Mouse (Mus musculus) hindbrain, embryonic 15.5 days (tissue): ENCODE data around the gene Plaur. TPM values are rescaled to one million over a fixed set of nuclear protein-coding genes. Genes with fewer than 3 reads are reported as not detected.

Experiments
- ATAC-seq: fragments of 200-750 bp; cut with Nextera tagmentation; 2 replicates; pipeline ENCODE4 v1.8.0; 2017; ENCODE audit warnings: low read depth, moderate number of reproducible peaks, moderate TSS enrichment; ENCODE audit not compliant: low FRiP score
- H3K27ac ChIP-seq: fragments of 300-500 bp; sonication (generic); replicated peaks from 2 replicates; pipeline ENCODE4 v1.5.1; 2015; ENCODE audit warnings: mild to moderate bottlenecking, inconsistent platforms
- H3K27me3 ChIP-seq: fragments of 300-500 bp; sonication (generic); 2 replicates; pipeline ENCODE4 v1.6.1; 2015; ENCODE audit warnings: control low read depth, inconsistent platforms
- H3K36me3 ChIP-seq: fragments of 300-500 bp; sonication (generic); 2 replicates; pipeline ENCODE4 v1.6.1; 2015; ENCODE audit warnings: control low read depth, inconsistent platforms
- H3K4me1 ChIP-seq: fragments of 300-500 bp; sonication (generic); replicated peaks from 2 replicates; pipeline ENCODE4 v1.6.1; 2015; ENCODE audit warnings: control low read depth, inconsistent platforms
- H3K4me2 ChIP-seq: fragments of 300-500 bp; sonication (generic); 2 replicates; pipeline ENCODE4 v1.6.1; 2015; ENCODE audit warnings: moderate library complexity, mild to moderate bottlenecking, inconsistent platforms
- H3K4me3 ChIP-seq: fragments of 300-500 bp; sonication (generic); 2 replicates; pipeline ENCODE4 v1.5.1; 2015; ENCODE audit warnings: mild to moderate bottlenecking, inconsistent platforms
- H3K9ac ChIP-seq: fragments of 300-500 bp; sonication (generic); 2 replicates; pipeline ENCODE4 v1.6.1; 2015; ENCODE audit warnings: inconsistent platforms
- H3K9me3 ChIP-seq: fragments of 300-500 bp; sonication (generic); 2 replicates; pipeline ENCODE4 v1.6.1; 2016; ENCODE audit warnings: control low read depth, inconsistent platforms
- WGBS: fragments of 180-500 bp; shearing (Covaris S2); methylation state at CpG from one replicate; pipeline ENCODE4 v1.1.7; 2015; 5-methylcytosine and 5-hydroxymethylcytosine counted together
- polyA plus RNA-seq: library from polyadenylated mRNA; unstranded; fragments of >200 nt; fragmentation: Nextera tagmentation; extraction: Ambion mirVana; gene quantifications from 2 replicates; pipeline ENCODE4 v1.2.1, GENCODE M21; 2015

The Plaur gene
- polyA plus RNA-seq, 1 experiment from 2014 or later, result 1.5 TPM

GRCm38 (mm10) chr7:24522805-24523204, 60.5 kb downstream of the Plaur start:
- no peak overlapping the region for H3K27ac ChIP-seq
- H3K4me3 ChIP-seq, result no peak overlapping the region
- no peaks in the 10 kb centered on the region for H3K9me3 ChIP-seq
- ATAC-seq, result no peak
- H3K4me1 ChIP-seq, result peaks cover 2% of the 10 kb centered on the region; the same call in 1 of the 2 replicates
- no peaks in the 10 kb centered on the region for H3K27me3 ChIP-seq
- no peak overlapping the region for H3K9ac ChIP-seq
- 64% methylated on average over 5 of the region's 5 CpGs for WGBS
- H3K4me2 ChIP-seq, result no peak overlapping the region
- no peaks in the 10 kb centered on the region for H3K36me3 ChIP-seq

DNA sequence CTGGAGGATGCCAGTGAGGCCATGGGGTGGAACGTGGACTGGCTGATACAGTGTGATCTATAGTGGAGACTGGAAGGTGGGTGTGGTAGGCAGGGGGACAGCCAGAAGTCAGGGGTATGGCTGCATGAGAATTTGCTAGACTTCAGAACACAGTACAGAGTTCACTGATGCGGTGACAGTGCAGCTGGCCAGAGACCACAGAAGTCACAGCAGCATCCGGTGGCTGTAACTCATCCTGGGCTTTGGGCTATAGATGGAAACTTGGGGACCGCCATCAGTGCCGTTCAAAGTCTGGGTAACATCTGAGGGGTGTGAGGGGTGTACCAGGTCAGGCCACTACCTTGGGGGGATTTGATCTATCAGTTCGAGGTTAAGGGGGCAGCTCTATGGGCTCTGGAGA, 61.4 kb downstream of the Plaur start:
- H3K4me1 ChIP-seq, result no peaks in the 10 kb centered on the region
- 82% methylated on average over 6 of the region's 6 CpGs for WGBS
- no peaks in the 10 kb centered on the region for H3K36me3 ChIP-seq
- no peak overlapping the region for H3K4me2 ChIP-seq
- H3K27ac ChIP-seq, result no peak overlapping the region
- H3K9ac ChIP-seq, result no peak overlapping the region
- no peak overlapping the region for H3K4me3 ChIP-seq
- no peaks in the 10 kb centered on the region for H3K9me3 ChIP-seq
- H3K27me3 ChIP-seq, result no peaks in the 10 kb centered on the region
- no peak for ATAC-seq

- Histone ChIP-seq H3K9ac (no peak overlapping the region), H3K4me3 (no peak overlapping the region), H3K4me2 (no peak overlapping the region), H3K4me1 (peaks cover 8% of the 10 kb centered on the region), H3K9me3 (no peaks in the 10 kb centered on the region), H3K36me3 (no peaks in the 10 kb centered on the region), H3K27ac (no peak overlapping the region), H3K27me3 (no peaks in the 10 kb centered on the region)
- 85% methylated on average over 6 of the region's 6 CpGs for WGBS
- ATAC-seq, result no peak
Observed at GRCm38 (mm10) chr7:24524978-24525377, 62.7 kb downstream of the Plaur start.

Other genes with a start within 250 kb of the Plaur start
- 4.4 and 4.5 TPM in 2 replicates for gene Zfp109, start 224.9 kb upstream of the Plaur start, polyA plus RNA-seq
- gene Zfp108, start 207.7 kb upstream of the Plaur start, polyA plus RNA-seq, result 7.0 and 7.5 TPM in 2 replicates
- 6.2 and 8.2 TPM in 2 replicates for gene Zfp93, start 192.1 kb upstream of the Plaur start, polyA plus RNA-seq
- 39.5 and 42.3 TPM in 2 replicates for gene Zfp61, start 161.3 kb upstream of the Plaur start, polyA plus RNA-seq
- 19.5 and 20.3 TPM in 2 replicates for gene Zfp94, start 145.8 kb upstream of the Plaur start, polyA plus RNA-seq
- 0.23 and 0.38 TPM in 2 replicates for gene Tescl, start 128.5 kb upstream of the Plaur start, polyA plus RNA-seq
- gene Lypd5, start 113.3 kb upstream of the Plaur start, polyA plus RNA-seq, result not detected in 2 replicates
- gene Kcnn4, start 92.2 kb upstream of the Plaur start, polyA plus RNA-seq, result 2.3 and 2.9 TPM in 2 replicates
- 32.8 and 42.5 TPM in 2 replicates for gene Smg9, start 62.9 kb upstream of the Plaur start, polyA plus RNA-seq
- gene Irgc1, start 10.2 kb upstream of the Plaur start, polyA plus RNA-seq, result not detected in 2 replicates
- 77.9 and 80.4 TPM in 2 replicates for gene Cadm4, start 19.5 kb downstream of the Plaur start, polyA plus RNA-seq
- 281 and 307 TPM in 2 replicates for gene Zfp428, start 44.5 kb downstream of the Plaur start, polyA plus RNA-seq
- gene AC161166.1, start 50.0 kb downstream of the Plaur start, polyA plus RNA-seq, result 1.00 and 1.5 TPM in 2 replicates
- 28.5 and 28.7 TPM in 2 replicates for gene Irgq, start 68.2 kb downstream of the Plaur start, polyA plus RNA-seq
- 0.25 TPM in 1 of 2 replicates, not detected in the other for gene Pinlyp, start 83.6 kb downstream of the Plaur start, polyA plus RNA-seq
- gene Xrcc1, start 83.8 kb downstream of the Plaur start, polyA plus RNA-seq, result 66.2 and 72.1 TPM in 2 replicates
- gene Ethe1, start 125.1 kb downstream of the Plaur start, polyA plus RNA-seq, result 27.4 and 27.5 TPM in 2 replicates
- gene Zfp575, start 125.2 kb downstream of the Plaur start, polyA plus RNA-seq, result 14.8 and 19.7 TPM in 2 replicates
- gene Phldb3, start 148.3 kb downstream of the Plaur start, polyA plus RNA-seq, result not detected in 2 replicates
- gene Lypd3, start 174.1 kb downstream of the Plaur start, polyA plus RNA-seq, result 0.41 and 0.73 TPM in 2 replicates
- not detected in 2 replicates for gene Tex101, start 214.2 kb downstream of the Plaur start, polyA plus RNA-seq
- gene BC049730, start 246.8 kb downstream of the Plaur start, polyA plus RNA-seq, result not detected in 2 replicates